Mouse (Mus musculus) lung, postnatal 14 days (tissue): Measurements from ENCODE around the gene Vwa8.

Experiments used
- DNase-seq: peaks from one replicate; pipeline ENCODE4 v3.0.0; 2021

The Vwa8 gene

GRCm38 (mm10) chr14:79144278-79145224 is 295.7 kb downstream of the Vwa8 start:
- no peak for DNase-seq

GRCm38 (mm10) chr14:79151711-79152110 is 302.9 kb downstream of the Vwa8 start:
- no peak for DNase-seq

- DNase-seq, result peak; percentile 35
These were observed 305.0 kb downstream of the Vwa8 start for GRCm38 (mm10) chr14:79153896-79154295.

GRCm38 (mm10) chr14:79154961-79155360 is 306.1 kb downstream of the Vwa8 start:
- DNase-seq, result no peak

GRCm38 (mm10) chr14:79156526-79157411 is 307.9 kb downstream of the Vwa8 start:
- DNase-seq, result no peak

- DNase-seq, result peak; percentile 72
These were observed 308.8 kb downstream of the Vwa8 start for GRCm38 (mm10) chr14:79157451-79158218.

- DNase-seq, result no peak
These were observed 309.3 kb downstream of the Vwa8 start for GRCm38 (mm10) chr14:79158219-79158521.

GRCm38 (mm10) chr14:79158673-79159200 is 309.9 kb downstream of the Vwa8 start:
- DNase-seq, result no peak

- DNase-seq, result no peak
These were observed 310.6 kb downstream of the Vwa8 start for GRCm38 (mm10) chr14:79159451-79159850.

- DNase-seq, result no peak
These were observed 311.6 kb downstream of the Vwa8 start for GRCm38 (mm10) chr14:79160486-79160885.

GRCm38 (mm10) chr14:79160966-79161365 is 312.1 kb downstream of the Vwa8 start:
- DNase-seq, result no peak

GRCm38 (mm10) chr14:79161741-79162140 is 312.9 kb downstream of the Vwa8 start:
- DNase-seq, result no peak

GRCm38 (mm10) chr14:79162678-79163077 is 313.8 kb downstream of the Vwa8 start:
- DNase-seq, result no peak

GRCm38 (mm10) chr14:79164334-79164733 is 315.5 kb downstream of the Vwa8 start:
- no peak for DNase-seq

GRCm38 (mm10) chr14:79164925-79165324 is 316.1 kb downstream of the Vwa8 start:
- DNase-seq, result no peak

- no peak for DNase-seq
These were observed 325.7 kb downstream of the Vwa8 start for GRCm38 (mm10) chr14:79174526-79174925.

GRCm38 (mm10) chr14:79177754-79178153 is 328.9 kb downstream of the Vwa8 start:
- no peak for DNase-seq

GRCm38 (mm10) chr14:79178247-79178646 is 329.4 kb downstream of the Vwa8 start:
- DNase-seq, result no peak

- no peak for DNase-seq
These were observed 331.4 kb downstream of the Vwa8 start for GRCm38 (mm10) chr14:79180078-79180730.

- no peak for DNase-seq
These were observed 332.9 kb downstream of the Vwa8 start for GRCm38 (mm10) chr14:79181748-79182147.

- DNase-seq, result no peak
These were observed 333.9 kb downstream of the Vwa8 start for GRCm38 (mm10) chr14:79182801-79183200.

- peak; percentile 23 for DNase-seq
These were observed 334.4 kb downstream of the Vwa8 start for GRCm38 (mm10) chr14:79183261-79183660.
